Mouse (Mus musculus) heart, adult 2 months (tissue): Measurements from ENCODE around the gene 1700023F06Rik.
A peak's percentile ranks its signal among the peaks of the same experiment; 100 is the strongest.

Experiments used
- CTCF ChIP-seq: fragments of 200-600 bp; IDR thresholded peaks from 2 replicates; pipeline ENCODE4 v1.8.1; 2022; ENCODE audit warnings: antibody characterized with exemption, mild to moderate bottlenecking, moderate library complexity
- POLR2A ChIP-seq: fragments of 200-500 bp; IDR thresholded peaks from 2 replicates; pipeline ENCODE4 v1.6.1; 2011; ENCODE audit warnings: mild to moderate bottlenecking, low read depth, low read length, control low read depth; ENCODE audit not compliant: insufficient read depth

DNA sequence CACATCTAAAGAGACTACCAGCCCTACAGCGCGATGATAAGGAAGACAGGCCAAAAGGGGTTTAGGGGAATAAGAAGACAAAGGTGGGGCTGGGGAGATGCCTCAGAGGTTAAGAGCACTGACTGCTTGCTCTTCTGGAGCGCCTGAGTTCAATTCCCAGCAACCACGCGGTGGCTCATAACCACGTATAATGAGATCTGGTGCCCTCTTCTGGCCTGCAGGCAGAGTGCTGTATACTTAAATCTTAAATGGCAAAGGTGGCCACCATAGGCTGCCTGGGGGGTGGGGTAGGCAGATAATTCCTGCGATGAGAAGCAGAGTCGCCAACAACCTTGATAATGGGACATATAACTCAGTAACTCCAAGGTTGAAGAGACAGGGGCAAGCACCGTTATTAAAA lies 29.4 kb upstream of the 1700023F06Rik start:
- TF ChIP-seq CTCF: peak; percentile 43
- no peak for TF ChIP-seq POLR2A
